Mouse (Mus musculus) liver, embryonic 14.5 days (tissue): Measurements from ENCODE around the gene Ifnar2. TPM values are rescaled to one million over a fixed set of nuclear protein-coding genes. Genes with fewer than 3 reads are reported as not detected.

Source experiments
- ATAC-seq: fragments of 200-750 bp; cut with Nextera tagmentation; 2 replicates; pipeline ENCODE4 v1.8.0; 2017; ENCODE audit warnings: moderate number of reproducible peaks, mild to moderate bottlenecking, moderate library complexity; ENCODE audit not compliant: insufficient read depth
- DNase-seq, 3 experiments: peaks; one replicate each; pipeline ENCODE4 v3.0.0-alpha.2; 2012 to 2013; ENCODE audit warnings: low read depth in 3 of 3, low spot score in 3 of 3
- H3K27ac ChIP-seq: fragments of 300-500 bp; sonication (generic); 2 replicates; pipeline ENCODE4 v1.5.1; 2014; ENCODE audit warnings: moderate library complexity, mild to moderate bottlenecking, control low read depth, inconsistent platforms
- H3K27me3 ChIP-seq: fragments of 300-500 bp; sonication (generic); 2 replicates; pipeline ENCODE4 v1.6.1; 2014; ENCODE audit warnings: mild to moderate bottlenecking, low read length, moderate library complexity; ENCODE audit not compliant: control insufficient read depth, insufficient read depth
- H3K36me3 ChIP-seq: fragments of 300-500 bp; sonication (generic); replicated peaks from 2 replicates; pipeline ENCODE4 v1.6.1; 2014; ENCODE audit warnings: low read depth; ENCODE audit not compliant: control insufficient read depth, insufficient read depth
- H3K4me1 ChIP-seq, 2 experiments: fragments of 200-500 bp in 1 of 2; fragments of 300-500 bp in 1 of 2; sonication (generic) in 1 of 2; replicated peaks; 2 replicates each; pipeline ENCODE4 v1.6.1; 2012 to 2014; ENCODE audit warnings: antibody characterized with exemption in 1 of 2, inconsistent platforms in 1 of 2, low read length in 1 of 2; ENCODE audit not compliant: control insufficient read depth in 2 of 2, insufficient read depth in 2 of 2
- H3K4me2 ChIP-seq: fragments of 300-500 bp; sonication (generic); 2 replicates; pipeline ENCODE4 v1.6.1; 2014; ENCODE audit warnings: low read depth, mild to moderate bottlenecking, control low read depth, moderate library complexity
- H3K4me3 ChIP-seq, 2 experiments: fragments of 200-500 bp in 1 of 2; fragments of 300-500 bp in 1 of 2; sonication (generic) in 1 of 2; 2 replicates each; pipeline ENCODE4 v1.5.1; 2012 to 2014; ENCODE audit warnings: low read depth in 2 of 2, low read length in 2 of 2, mild to moderate bottlenecking in 2 of 2, control low read depth in 1 of 2, inconsistent platforms in 1 of 2, moderate library complexity in 1 of 2; ENCODE audit not compliant: insufficient read depth in 1 of 2
- H3K9ac ChIP-seq: fragments of 300-500 bp; sonication (generic); replicated peaks from 2 replicates; pipeline ENCODE4 v1.6.1; 2014; ENCODE audit warnings: mild to moderate bottlenecking, control low read depth, moderate library complexity
- H3K9me3 ChIP-seq: fragments of 300-500 bp; sonication (generic); 2 replicates; pipeline ENCODE4 v1.6.1; 2016; ENCODE audit warnings: low read length, mixed read lengths; ENCODE audit not compliant: control insufficient read depth
- CTCF ChIP-seq: IDR thresholded peaks from 2 replicates; pipeline ENCODE4 v1.5.1; 2016; ENCODE audit warnings: antibody characterized with exemption, low read depth, control low read depth
- EP300 ChIP-seq: IDR thresholded peaks from 2 replicates; pipeline ENCODE4 v1.6.1; 2016; ENCODE audit warnings: antibody characterized with exemption, low read depth
- WGBS: fragments of 180-500 bp; shearing (Covaris S2); extraction: QIAGEN DNeasy Blood & Tissue Kit; methylation state at CpG from one replicate; pipeline ENCODE4 v1.1.7; 2014; ENCODE audit not compliant: insufficient replicate concordance; 5-methylcytosine and 5-hydroxymethylcytosine counted together
- polyA plus RNA-seq, 2 experiments: library from polyadenylated mRNA; depleted of rRNA in 1 of 2; stranded (reverse) in 1 of 2; unstranded in 1 of 2; fragments of >200 nt; fragmentation: Nextera tagmentation in 1 of 2; extraction: Ambion mirVana in 1 of 2; gene quantifications; 2 replicates each; pipeline versions ENCODE4 v1.2.1 to v1.2.3; 2012 to 2014

Ifnar2 gene
- polyA plus RNA-seq, 2 experiments: 33.1 to 68.4 TPM

DNA sequence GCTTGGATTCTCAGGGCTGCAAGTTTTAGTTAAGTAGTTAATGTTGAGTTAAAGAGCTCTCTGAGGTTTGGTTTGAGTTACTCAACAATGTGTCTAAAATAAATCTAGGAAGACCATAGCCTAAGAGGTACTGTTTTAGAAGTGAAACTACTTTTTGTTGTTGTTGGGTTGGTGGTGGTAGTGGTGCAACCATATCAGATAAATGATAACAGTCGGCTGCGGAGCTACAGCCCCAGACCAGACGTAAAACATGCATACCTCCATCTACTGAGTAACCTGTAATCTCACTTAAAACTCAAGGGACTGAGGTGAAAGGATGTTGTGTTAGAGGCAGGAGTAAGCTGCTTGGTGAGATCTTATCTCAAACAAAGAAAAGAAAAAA, 1.7 kb downstream of the Ifnar2 start:
- TF ChIP-seq CTCF (no peak), EP300 (no peak)
- H3K4me2 ChIP-seq: peak overlapping the region; percentile 96
- H3K36me3 ChIP-seq: peaks cover 17% of the 10 kb centered on the region
- peak overlapping the region; percentile 100 for H3K9ac ChIP-seq
- no peaks in the 10 kb centered on the region for H3K9me3 ChIP-seq
- H3K27ac ChIP-seq: peak overlapping the region; percentile 97
- H3K4me1 ChIP-seq: peaks cover 20 to 27% of the 10 kb centered on the region in 2 experiments
- DNase-seq (no peak), ATAC-seq (no peak)
- H3K27me3 ChIP-seq: no peaks in the 10 kb centered on the region
- 12% methylated on average over 3 of the region's 3 CpGs for WGBS
- peak overlapping the region; percentile 86 to 100 for H3K4me3 ChIP-seq

DNA sequence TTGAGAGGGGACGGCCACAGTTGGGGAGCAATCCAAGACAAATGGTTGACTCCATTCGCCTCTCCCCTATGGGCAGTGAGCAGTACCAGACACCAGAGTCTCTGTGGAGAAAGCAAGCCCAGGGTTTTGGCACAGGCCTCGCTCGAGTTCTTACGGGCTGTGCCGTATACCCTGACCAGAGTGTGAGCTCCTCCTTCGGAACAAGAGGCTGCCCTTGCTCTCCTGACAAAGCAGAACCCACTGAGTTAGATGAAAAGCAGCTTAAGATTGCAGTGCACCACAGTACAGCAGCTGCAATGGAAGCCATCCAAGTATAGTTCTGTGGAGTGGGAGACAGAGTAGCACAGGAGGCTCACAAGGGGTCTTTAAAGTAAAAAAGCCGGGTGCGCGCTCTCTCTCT, 4.1 kb downstream of the Ifnar2 start:
- TF ChIP-seq CTCF (no peak), EP300 (no peak)
- Histone ChIP-seq H3K9ac (no peak overlapping the region), H3K27me3 (no peaks in the 10 kb centered on the region), H3K4me1 (peaks cover 27 to 30% of the 10 kb centered on the region in 2 experiments), H3K36me3 (peaks cover 17% of the 10 kb centered on the region), H3K27ac (no peak overlapping the region), H3K4me2 (no peak overlapping the region), H3K4me3 (no peak overlapping the region), H3K9me3 (no peaks in the 10 kb centered on the region)
- ATAC-seq (no peak), DNase-seq (no peak)
- 89% methylated on average over 10 of the region's 10 CpGs for WGBS

DNA sequence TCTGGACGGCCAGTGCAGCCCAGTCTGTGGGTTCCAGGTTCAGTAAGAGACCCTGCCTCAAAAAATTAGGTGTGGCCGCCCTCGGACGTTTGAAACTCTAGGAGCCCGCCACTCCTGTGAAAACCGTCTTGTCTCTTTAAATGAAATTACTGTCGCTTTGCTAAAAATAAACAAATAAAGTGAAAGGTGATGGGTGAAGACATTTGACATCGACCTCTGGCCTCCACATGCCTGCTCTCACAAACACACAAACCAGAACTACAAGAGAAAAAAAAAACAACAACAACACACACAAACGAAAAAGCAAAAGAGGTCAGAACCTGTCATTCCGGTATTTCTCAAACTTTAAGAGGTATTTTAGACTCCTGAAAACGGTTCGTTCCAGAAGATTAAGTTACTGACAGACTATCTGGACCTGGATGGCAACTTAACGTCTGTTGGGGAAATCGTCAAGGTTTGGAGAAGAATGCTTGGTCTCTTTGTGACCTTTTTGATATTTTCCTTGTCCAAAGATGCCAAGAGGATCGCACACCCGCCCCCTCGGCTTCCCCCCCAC, 5.9 kb downstream of the Ifnar2 start:
- H3K4me2 ChIP-seq: no peak overlapping the region
- ATAC-seq (no peak), DNase-seq (no peak)
- H3K9me3 ChIP-seq: no peaks in the 10 kb centered on the region
- no peak overlapping the region for H3K27ac ChIP-seq
- H3K4me3 ChIP-seq: no peak overlapping the region
- WGBS: 74% methylated on average over 17 of the region's 17 CpGs
- peaks cover 22% of the 10 kb centered on the region for H3K36me3 ChIP-seq
- no peaks in the 10 kb centered on the region for H3K27me3 ChIP-seq
- TF ChIP-seq CTCF (no peak), EP300 (no peak)
- H3K4me1 ChIP-seq: peaks cover 27 to 29% of the 10 kb centered on the region in 2 experiments
- H3K9ac ChIP-seq: no peak overlapping the region

DNA sequence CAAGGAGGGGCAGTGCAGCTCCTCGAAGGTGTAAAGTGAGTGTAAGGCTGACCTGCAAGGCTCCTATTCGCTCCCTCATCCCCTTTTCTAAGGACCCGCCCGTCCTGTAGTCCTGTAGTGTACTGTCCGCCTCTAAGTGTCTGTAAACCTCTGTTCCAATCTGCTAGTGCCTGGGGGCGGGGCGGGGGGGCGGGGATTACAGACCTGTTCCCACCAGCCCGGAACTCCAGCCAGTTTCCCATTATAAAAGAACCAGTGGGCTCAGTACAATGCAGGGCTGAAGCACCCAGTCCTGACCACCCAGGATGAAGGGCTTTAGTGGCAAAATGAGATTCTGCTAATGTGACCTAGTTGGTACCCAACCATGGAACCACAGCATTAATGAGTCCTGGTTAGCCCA, 6.4 kb downstream of the Ifnar2 start:
- H3K9ac ChIP-seq: no peak overlapping the region
- no peaks in the 10 kb centered on the region for H3K27me3 ChIP-seq
- TF ChIP-seq CTCF (no peak), EP300 (no peak)
- whole genome bisulfite sequencing: 60% methylated on average over 9 of the region's 9 CpGs
- no peaks in the 10 kb centered on the region for H3K9me3 ChIP-seq
- peaks cover 25 to 26% of the 10 kb centered on the region in 2 experiments for H3K4me1 ChIP-seq
- H3K27ac ChIP-seq: no peak overlapping the region; the same call in none of the 2 replicates
- no peak for ATAC-seq
- no peak overlapping the region for H3K4me3 ChIP-seq
- no peak for DNase-seq
- no peak overlapping the region for H3K4me2 ChIP-seq
- H3K36me3 ChIP-seq: peaks cover 27% of the 10 kb centered on the region

DNA sequence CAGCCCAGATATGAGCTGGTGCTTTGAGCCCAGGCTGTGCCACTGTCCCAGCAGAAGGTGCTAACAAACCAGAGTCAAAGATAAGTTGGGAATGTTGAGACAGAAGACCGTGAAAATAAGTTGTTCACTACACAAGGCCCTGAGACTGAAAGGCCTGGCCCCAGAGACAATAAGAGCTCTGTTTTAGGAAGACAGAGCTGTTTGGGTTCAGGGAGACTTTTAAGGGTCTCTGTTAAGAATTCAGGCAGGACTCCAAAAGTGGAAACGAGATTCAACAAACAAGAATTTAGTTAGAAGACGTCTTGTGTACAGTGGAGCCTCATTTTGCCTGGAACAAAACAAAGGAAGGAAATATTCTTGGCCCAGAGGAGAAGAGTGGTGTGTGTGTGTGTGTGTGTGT, 6.8 kb downstream of the Ifnar2 start:
- Histone ChIP-seq H3K4me3 (no peak overlapping the region), H3K36me3 (peaks cover 31% of the 10 kb centered on the region), H3K9me3 (no peaks in the 10 kb centered on the region), H3K27me3 (no peaks in the 10 kb centered on the region), H3K4me1 (peaks cover 20 to 24% of the 10 kb centered on the region in 2 experiments), H3K9ac (no peak overlapping the region), H3K4me2 (no peak overlapping the region), H3K27ac (no peak overlapping the region; the same call in none of the 2 replicates)
- DNase-seq: no peak
- no peak for TF ChIP-seq EP300
- ATAC-seq: no peak
- WGBS: 75% methylated on average over 3 of the region's 3 CpGs
